Mouse (Mus musculus) fibroblast of lung, adult 2 months (primary cell): ENCODE results near the gene Fmod.

Source experiments
- DNase-seq: peaks from one replicate; pipeline ENCODE4 v3.0.0-alpha.2; 2011; ENCODE audit warnings: low read depth

The Fmod gene

GRCm38 (mm10) chr1:134056285-134056684 is 19.2 kb downstream of the Fmod start:
- DNase-seq: no peak

DNA sequence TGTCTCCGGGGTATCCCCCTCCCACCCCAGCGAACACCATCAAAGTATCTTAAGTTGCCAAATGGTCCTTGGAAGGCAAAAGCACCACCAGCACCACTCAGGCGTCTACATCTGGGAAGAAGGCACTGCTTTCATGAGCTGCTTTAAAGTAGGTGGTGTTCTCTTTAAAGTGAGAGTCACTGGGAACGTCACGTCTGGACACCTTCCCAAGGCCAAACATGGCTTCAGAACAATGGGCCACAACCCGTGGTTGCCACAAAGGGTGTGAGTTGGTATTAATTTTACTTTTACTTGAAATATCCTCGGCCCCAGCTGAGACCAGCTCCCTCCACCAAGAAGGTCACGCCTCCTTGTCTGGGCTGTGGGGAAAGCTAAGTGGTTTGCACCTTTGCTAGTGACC is 20.7 kb downstream of the Fmod start:
- no peak for DNase-seq

GRCm38 (mm10) chr1:134058870-134059269 is 21.8 kb downstream of the Fmod start:
- DNase-seq: no peak

GRCm38 (mm10) chr1:134059739-134060695 is 23.0 kb downstream of the Fmod start:
- no peak for DNase-seq

- DNase-seq: no peak
These were observed 24.0 kb downstream of the Fmod start for GRCm38 (mm10) chr1:134060849-134061569.

GRCm38 (mm10) chr1:134061915-134062314 is 24.9 kb downstream of the Fmod start:
- no peak for DNase-seq

DNA sequence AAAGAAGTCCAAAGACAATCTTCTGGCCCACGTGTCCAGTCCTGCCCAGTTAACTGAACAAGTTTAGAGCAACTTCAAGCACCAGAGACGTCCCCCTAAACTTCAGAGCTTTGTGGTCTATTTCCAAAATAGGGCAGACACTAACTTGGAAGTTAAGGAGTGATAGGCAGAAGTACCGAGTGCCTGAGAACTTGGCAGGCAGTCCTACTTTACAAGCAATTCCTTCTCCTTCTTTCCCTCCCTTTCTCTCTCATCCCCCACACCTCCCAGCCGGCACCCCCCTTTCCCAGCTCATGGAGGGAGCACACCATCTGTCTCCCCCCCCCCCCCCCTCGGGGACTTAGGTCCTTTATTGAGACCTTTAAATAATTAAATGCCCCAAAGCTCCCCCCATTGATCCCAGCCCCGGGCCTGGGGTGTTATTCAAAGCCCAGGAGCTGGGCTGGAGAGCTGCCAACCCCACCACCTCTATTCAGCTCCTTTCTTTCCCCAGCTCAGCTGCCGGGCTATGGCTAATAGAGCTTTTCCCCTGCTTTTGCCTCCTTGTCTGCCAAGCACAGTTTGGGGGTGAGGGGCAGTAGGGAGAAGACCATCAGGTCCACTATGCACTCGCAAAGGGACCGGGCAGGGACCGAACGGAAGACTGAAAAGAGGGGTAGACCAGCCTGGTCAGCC is 25.5 kb downstream of the Fmod start:
- DNase-seq: no peak

GRCm38 (mm10) chr1:134063086-134063772 is 26.2 kb downstream of the Fmod start:
- peak; percentile 72 for DNase-seq

- DNase-seq: no peak
These were observed 26.7 kb downstream of the Fmod start for GRCm38 (mm10) chr1:134063773-134064125.

- DNase-seq: no peak
These were observed 27.3 kb downstream of the Fmod start for GRCm38 (mm10) chr1:134064296-134064831.

GRCm38 (mm10) chr1:134065241-134065809 is 28.3 kb downstream of the Fmod start:
- DNase-seq: peak; percentile 74

- DNase-seq: no peak
These were observed 29.5 kb downstream of the Fmod start for GRCm38 (mm10) chr1:134066554-134066953.

- DNase-seq: no peak
These were observed 30.1 kb downstream of the Fmod start for GRCm38 (mm10) chr1:134067143-134067619.

DNA sequence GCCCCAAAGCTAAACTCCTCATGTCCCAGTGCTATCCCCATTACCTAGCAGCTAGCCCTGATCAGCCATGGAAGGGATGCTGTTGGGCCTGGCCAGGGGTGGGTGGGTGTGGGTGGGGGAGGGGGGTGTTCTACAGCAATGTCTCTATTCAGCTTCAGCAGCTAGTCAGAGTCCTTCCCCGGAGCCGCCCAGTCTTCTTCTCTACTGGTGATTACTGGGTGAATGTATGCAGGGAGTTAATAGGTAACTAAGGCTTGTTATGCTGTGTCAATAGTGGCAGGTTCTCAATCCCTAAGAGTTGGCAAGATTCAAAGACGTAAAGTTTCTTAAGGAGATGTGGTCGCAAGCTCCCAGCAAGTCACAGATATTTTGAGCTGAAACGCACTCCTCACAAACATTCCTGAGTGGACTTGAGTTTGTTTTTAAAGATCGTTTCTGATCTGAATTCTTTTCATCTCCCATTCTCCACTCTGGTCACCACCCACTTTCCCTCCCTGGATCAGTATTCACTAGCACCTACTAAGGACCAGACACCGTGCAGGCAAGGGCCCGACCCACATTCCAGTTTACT is 33.1 kb downstream of the Fmod start:
- DNase-seq: no peak

DNA sequence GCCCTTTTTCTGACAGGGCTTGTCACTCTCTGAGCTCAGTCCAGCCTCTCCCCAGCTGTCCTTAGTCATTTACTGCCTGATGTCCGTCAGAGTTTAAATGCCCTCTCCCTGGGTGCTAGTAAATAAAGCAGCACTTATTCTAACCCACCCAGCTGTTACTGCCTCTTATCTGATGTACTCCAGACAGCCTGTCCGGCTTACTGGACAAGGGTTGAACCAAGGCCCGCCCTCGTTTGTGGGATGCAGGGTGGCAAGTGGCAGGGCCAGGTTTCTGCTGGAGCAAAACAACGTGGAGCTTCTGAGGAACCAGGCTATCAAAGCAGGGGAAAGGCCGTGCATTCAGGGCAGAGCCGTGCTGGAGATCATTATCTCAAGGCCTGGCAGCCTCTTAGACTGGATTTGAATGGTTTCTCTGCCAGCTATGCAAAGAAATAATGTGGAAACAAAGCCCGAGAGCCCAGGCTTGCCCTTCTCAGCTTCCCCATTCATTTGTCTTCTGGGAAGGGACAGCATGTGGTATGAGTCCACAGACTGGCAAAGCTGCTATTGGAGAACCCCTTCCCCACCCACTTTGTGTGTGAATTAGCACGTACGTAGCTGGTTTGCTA is 34.5 kb downstream of the Fmod start:
- no peak for DNase-seq

GRCm38 (mm10) chr1:134073061-134073564 is 36.1 kb downstream of the Fmod start:
- no peak for DNase-seq

GRCm38 (mm10) chr1:134073658-134074057 is 36.6 kb downstream of the Fmod start:
- DNase-seq: no peak

DNA sequence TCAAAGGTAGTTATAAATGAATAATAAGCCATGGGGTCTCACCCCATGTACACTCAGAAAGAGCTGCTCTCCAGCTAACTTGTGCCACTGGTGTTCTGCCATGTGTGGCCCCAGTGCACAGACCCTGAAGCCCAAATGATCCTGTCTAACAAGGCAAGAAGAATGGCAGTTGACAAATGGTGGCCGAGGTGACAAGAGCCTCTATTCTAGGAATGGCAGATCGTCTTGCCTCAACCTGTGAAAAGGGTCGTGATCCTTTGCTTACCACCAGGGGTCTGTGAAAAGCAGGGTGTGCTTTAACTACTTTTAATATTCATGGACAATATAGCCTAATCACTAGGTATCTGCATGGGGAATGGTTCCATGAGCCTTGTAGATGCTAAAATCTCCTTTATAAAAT is 37.1 kb downstream of the Fmod start:
- no peak for DNase-seq

DNA sequence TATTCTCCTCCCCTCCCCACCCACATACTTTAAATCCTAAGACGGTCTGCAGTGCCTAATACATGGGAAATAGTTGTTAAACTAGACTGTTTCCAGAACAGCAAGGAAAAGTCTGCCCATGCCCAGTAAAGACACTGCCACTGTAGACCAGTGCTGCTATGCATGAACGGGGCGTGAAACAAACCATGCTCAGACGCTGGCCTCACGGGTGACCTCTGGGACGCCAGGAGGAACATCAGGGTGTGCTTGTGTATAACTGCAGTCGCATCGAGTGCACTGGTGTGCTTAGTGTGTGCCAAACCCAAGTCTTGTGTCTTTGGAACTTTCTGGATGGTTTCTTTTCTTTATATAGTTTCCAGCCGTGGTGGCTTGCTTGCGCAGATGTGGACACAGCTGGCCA is 37.6 kb downstream of the Fmod start:
- DNase-seq: no peak

GRCm38 (mm10) chr1:134075532-134075931 is 38.5 kb downstream of the Fmod start:
- no peak for DNase-seq
